Mouse (Mus musculus): ENCODE data around the gene Prrc2b. TPM values are rescaled to one million over a fixed set of nuclear protein-coding genes. Genes with fewer than 3 reads are reported as not detected.

Gene Prrc2b
- polyA plus RNA-seq, 1 experiment from 2014 or later, result 76.2 TPM

- H3K36me3 ChIP-seq, result peaks cover 43% of the 10 kb centered on the region
- WGBS, result 92% methylated on average over 4 of the region's 4 CpGs
These were observed 92.1 kb downstream of the Prrc2b start for GRCm38 (mm10) chr2:32242986-32243385.

GRCm38 (mm10) chr2:32246741-32247140 lies 95.9 kb downstream of the Prrc2b start:
- H3K36me3 ChIP-seq, result peaks cover 56% of the 10 kb centered on the region

More at GRCm38 (mm10) chr2:32242986-32243385, 92.1 kb downstream of the Prrc2b start:
- Histone ChIP-seq H3K27ac (replicated peaks) (no peak overlapping the region), H3K9me3 (no peaks in the 10 kb centered on the region), H3K9ac (replicated peaks) (no peak overlapping the region), H3K4me3 (no peak overlapping the region), H3K27me3 (no peaks in the 10 kb centered on the region), H3K4me2 (replicated peaks) (no peak overlapping the region), H3K4me1 (peaks cover 1% of the 10 kb centered on the region)
- ATAC-seq (replicated peaks), result no peak

GRCm38 (mm10) chr2:32248377-32249361 lies 97.8 kb downstream of the Prrc2b start:
- ATAC-seq (replicated peaks), result no peak
- Histone ChIP-seq H3K4me2 (replicated peaks) (no peak overlapping the region), H3K27ac (replicated peaks) (no peak overlapping the region), H3K4me3 (no peak overlapping the region), H3K9ac (replicated peaks) (no peak overlapping the region), H3K4me1 (no peaks in the 10 kb centered on the region), H3K27me3 (no peaks in the 10 kb centered on the region), H3K9me3 (no peaks in the 10 kb centered on the region), H3K36me3 (peaks cover 61% of the 10 kb centered on the region)
- WGBS, result 76% methylated on average over 10 of the region's 10 CpGs

More at GRCm38 (mm10) chr2:32246741-32247140, 95.9 kb downstream of the Prrc2b start:
- Histone ChIP-seq H3K4me3 (no peak overlapping the region), H3K4me1 (no peaks in the 10 kb centered on the region), H3K27ac (replicated peaks) (no peak overlapping the region), H3K9ac (replicated peaks) (no peak overlapping the region), H3K4me2 (replicated peaks) (no peak overlapping the region), H3K9me3 (no peaks in the 10 kb centered on the region), H3K27me3 (no peaks in the 10 kb centered on the region)
- 88% methylated on average over 4 of the region's 4 CpGs for WGBS
- ATAC-seq (replicated peaks), result no peak

GRCm38 (mm10) chr2:32251791-32252527 lies 101.1 kb downstream of the Prrc2b start:
- Histone ChIP-seq H3K4me2 (replicated peaks) (no peak overlapping the region), H3K4me3 (no peak overlapping the region), H3K36me3 (peaks cover 64% of the 10 kb centered on the region), H3K27me3 (no peaks in the 10 kb centered on the region), H3K27ac (replicated peaks) (no peak overlapping the region), H3K4me1 (no peaks in the 10 kb centered on the region), H3K9me3 (no peaks in the 10 kb centered on the region), H3K9ac (replicated peaks) (no peak overlapping the region)
- WGBS, result 92% methylated on average over 12 of the region's 12 CpGs
- no peak for ATAC-seq (replicated peaks)

GRCm38 (mm10) chr2:32252658-32253057 lies 101.8 kb downstream of the Prrc2b start:
- Histone ChIP-seq H3K9me3 (no peaks in the 10 kb centered on the region), H3K4me3 (no peak overlapping the region), H3K4me2 (replicated peaks) (no peak overlapping the region), H3K9ac (replicated peaks) (no peak overlapping the region), H3K27ac (replicated peaks) (no peak overlapping the region), H3K27me3 (no peaks in the 10 kb centered on the region), H3K4me1 (no peaks in the 10 kb centered on the region), H3K36me3 (peaks cover 64% of the 10 kb centered on the region)
- 91% methylated on average over 5 of the region's 5 CpGs for WGBS
- no peak for ATAC-seq (replicated peaks)

- ATAC-seq (replicated peaks), result no peak
- 95% methylated on average over 1 of the region's 1 CpGs for WGBS
- Histone ChIP-seq H3K4me2 (replicated peaks) (no peak overlapping the region), H3K9ac (replicated peaks) (no peak overlapping the region), H3K9me3 (no peaks in the 10 kb centered on the region), H3K4me1 (no peaks in the 10 kb centered on the region), H3K36me3 (peaks cover 65% of the 10 kb centered on the region), H3K27me3 (no peaks in the 10 kb centered on the region), H3K27ac (replicated peaks) (no peak overlapping the region), H3K4me3 (no peak overlapping the region)
These were observed 102.5 kb downstream of the Prrc2b start for GRCm38 (mm10) chr2:32253352-32253751.

GRCm38 (mm10) chr2:32254563-32254962 lies 103.7 kb downstream of the Prrc2b start:
- no peaks in the 10 kb centered on the region for H3K9me3 ChIP-seq
- no peak overlapping the region for H3K4me2 ChIP-seq (replicated peaks)
- no peak overlapping the region for H3K27ac ChIP-seq (replicated peaks)
- H3K36me3 ChIP-seq, result peaks cover 59% of the 10 kb centered on the region
- no peak for ATAC-seq (replicated peaks)
- H3K4me1 ChIP-seq, result peaks cover 10% of the 10 kb centered on the region
- WGBS, result 92% methylated on average over 5 of the region's 5 CpGs
- H3K4me3 ChIP-seq, result no peak overlapping the region
- H3K27me3 ChIP-seq, result no peaks in the 10 kb centered on the region
- H3K9ac ChIP-seq (replicated peaks), result no peak overlapping the region

- H3K4me1 ChIP-seq, result peaks cover 14% of the 10 kb centered on the region
- no peaks in the 10 kb centered on the region for H3K27me3 ChIP-seq
- ATAC-seq (replicated peaks), result no peak
- 93% methylated on average over 11 of the region's 11 CpGs for WGBS
- H3K4me3 ChIP-seq, result no peak overlapping the region
- H3K36me3 ChIP-seq, result peaks cover 52% of the 10 kb centered on the region
- H3K27ac ChIP-seq (replicated peaks), result no peak overlapping the region
- H3K9me3 ChIP-seq, result no peaks in the 10 kb centered on the region
- H3K9ac ChIP-seq (replicated peaks), result no peak overlapping the region
- H3K4me2 ChIP-seq (replicated peaks), result no peak overlapping the region
These were observed 105.4 kb downstream of the Prrc2b start for GRCm38 (mm10) chr2:32256273-32256672.

GRCm38 (mm10) chr2:32258887-32259533 lies 108.1 kb downstream of the Prrc2b start:
- H3K4me2 ChIP-seq (replicated peaks), result peak overlapping the region; percentile 79
- peaks cover 14% of the 10 kb centered on the region for H3K4me1 ChIP-seq
- H3K4me3 ChIP-seq, result peak overlapping the region; percentile 83
- H3K27ac ChIP-seq (replicated peaks), result no peak overlapping the region
- peak overlapping the region; percentile 81 for H3K9ac ChIP-seq (replicated peaks)
- H3K36me3 ChIP-seq, result peaks cover 31% of the 10 kb centered on the region
- H3K9me3 ChIP-seq, result no peaks in the 10 kb centered on the region
- no peaks in the 10 kb centered on the region for H3K27me3 ChIP-seq
- ATAC-seq (replicated peaks), result no peak
- WGBS, result 56% methylated on average over 6 of the region's 6 CpGs

- Histone ChIP-seq H3K9me3 (no peaks in the 10 kb centered on the region), H3K27me3 (no peaks in the 10 kb centered on the region), H3K4me3 (peak within 1 kb of the TSS; percentile 83), H3K27ac (replicated peaks) (peak within 1 kb of the TSS; percentile 60), H3K4me1 (peaks cover 14% of the 10 kb centered on the region), H3K36me3 (peaks cover 23% of the 10 kb centered on the region), H3K4me2 (replicated peaks) (peak within 1 kb of the TSS; percentile 79), H3K9ac (replicated peaks) (peak within 1 kb of the TSS; percentile 81)
- 1% methylated on average over 59 of the region's 59 CpGs for WGBS
- peak; percentile 96 for ATAC-seq (replicated peaks)
These were observed 109.0 kb downstream of the Prrc2b start, which contains the start of gene Uck1 for GRCm38 (mm10) chr2:32259657-32260417. Uck1 (minus strand) TSS chr2:32260159.

- WGBS, result 32% methylated on average over 4 of the region's 4 CpGs
- ATAC-seq (replicated peaks), result 0 out of 2 replicates have a peak, but pooled peaks have one; percentile 5
- Histone ChIP-seq H3K4me3 (peak overlapping the region; percentile 83; the same call in 1 of the 2 replicates), H3K9ac (replicated peaks) (no peak overlapping the region), H3K4me1 (peaks cover 14% of the 10 kb centered on the region), H3K36me3 (peaks cover 23% of the 10 kb centered on the region), H3K27ac (replicated peaks) (no peak overlapping the region), H3K9me3 (no peaks in the 10 kb centered on the region), H3K4me2 (replicated peaks) (peak overlapping the region; percentile 79; the same call in 1 of the 2 replicates), H3K27me3 (no peaks in the 10 kb centered on the region)
These were observed 109.8 kb downstream of the Prrc2b start for GRCm38 (mm10) chr2:32260635-32261034.

Measured in forebrain, embryonic 15.5 days (tissue).